ENCODE assay signal across 34 mouse cellular contexts in genomic region chr9:35844050-35844449, GRCm38 (mm10). TPM values are rescaled to one million over a fixed set of nuclear protein-coding genes. Genes with fewer than 3 reads are reported as not detected.
"Had no signal": no experiment of that assay in that cellular context is flagged by ENCODE, and none has a peak within 500 bp of the region (broad histone marks: within the 10 kb centered on the region; RNA-seq: fewer than 3 reads in every experiment).

9230110F15Rik (minus strand) TSS chr9:35844150.

- DNase-seq: cerebellum, adult 8-10 months; cerebellum, adult 9-10 months; cerebellum, adult 9-11 months; cerebellum, postnatal 10 days; cerebellum, postnatal 14 days; cerebellum, postnatal 25 days; cerebellum, postnatal 36 days; embryo, embryonic 11 days; forebrain, postnatal 0 days; gastrocnemius, adult 2 months; gastrocnemius, postnatal 10 days; gastrocnemius, postnatal 14 days; gastrocnemius, postnatal 25 days; gastrocnemius, postnatal 36 days; heart, adult 11 months; heart, adult 18-20 months; heart, adult 2 months had no signal

RNA-seq across cellular contexts. Expression of gene 9230110F15Rik, which starts in this region (rescaled TPM):
- polyA plus RNA-seq: cortical plate, adult 2 months; embryonic facial prominence, embryonic 10.5 days; embryonic facial prominence, embryonic 11.5 days; embryonic facial prominence, embryonic 12.5 days; embryonic facial prominence, embryonic 13.5 days; embryonic facial prominence, embryonic 14.5 days; embryonic facial prominence, embryonic 15.5 days; erythroblast, embryonic 14.5 days; forebrain, embryonic 10.5 days; forebrain, embryonic 11.5 days; forebrain, embryonic 12.5 days; forebrain, embryonic 13.5 days; forebrain, embryonic 14.5 days; forebrain, embryonic 15.5 days; forebrain, embryonic 16.5 days; forebrain, postnatal 0 days; frontal cortex, adult 2 months; heart, adult 2 months; heart, embryonic 10.5 days had no signal
